Mouse (Mus musculus) G1E (cell line): ENCODE data around the gene Gm10643.

Experiments
- CTCF ChIP-seq: IDR thresholded peaks from 2 replicates; pipeline ENCODE4 v1.5.1; 2012; ENCODE audit warnings: low read depth, low read length, inconsistent platforms, mixed read lengths
- GATA1 ChIP-seq: IDR thresholded peaks from 2 replicates; pipeline ENCODE4 v1.6.1; 2012; ENCODE audit warnings: borderline replicate concordance, low read length, inconsistent platforms, mixed read lengths
- GATA2 ChIP-seq: IDR thresholded peaks from 2 replicates; pipeline ENCODE4 v1.6.1; 2012; ENCODE audit warnings: low read depth, low read length, inconsistent platforms, borderline replicate concordance
- POLR2AphosphoS5 ChIP-seq: IDR thresholded peaks from 2 replicates; pipeline ENCODE4 v1.6.1; 2012; ENCODE audit warnings: low read depth, low read length, inconsistent platforms; ENCODE audit not compliant: insufficient replicate concordance

DNA sequence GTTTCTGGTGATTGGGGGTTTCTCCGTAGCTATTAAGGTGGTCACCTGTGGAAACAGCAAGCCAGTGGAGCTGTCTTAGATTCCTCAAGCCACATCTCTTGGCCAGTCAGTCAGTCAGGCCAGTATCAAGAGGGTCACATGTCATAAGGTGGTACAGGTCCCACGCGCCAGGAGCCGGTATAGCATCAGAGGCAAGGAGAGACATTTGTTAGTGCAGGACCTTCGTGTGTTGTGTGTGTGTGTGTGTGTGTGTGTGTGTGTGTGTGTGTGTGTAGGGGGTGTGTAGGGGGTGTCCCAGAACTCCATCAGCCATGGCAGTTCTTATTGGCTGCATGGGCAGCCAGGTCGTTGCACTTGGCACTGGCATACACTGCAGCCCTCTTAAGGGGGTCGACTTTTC lies 3.0 kb upstream of the Gm10643 start:
- TF ChIP-seq CTCF (no peak), GATA1 (no peak), POLR2AphosphoS5 (no peak), GATA2 (no peak)
